Mouse (Mus musculus) cortical plate, adult 2 months (tissue): ENCODE measurements around the gene Tchhl1. TPM values are rescaled to one million over a fixed set of nuclear protein-coding genes. Genes with fewer than 3 reads are reported as not detected.

Experiments used
- H3K27ac ChIP-seq: fragments of 200-500 bp; 2 replicates; pipeline ENCODE4 v1.5.1; 2012; ENCODE audit warnings: low read length, control low read depth, inconsistent platforms; ENCODE audit not compliant: insufficient read depth
- H3K4me1 ChIP-seq: fragments of 200-500 bp; 2 replicates; pipeline ENCODE4 v1.6.1; 2011; ENCODE audit warnings: low read length; ENCODE audit not compliant: control insufficient read depth, insufficient read depth
- H3K4me3 ChIP-seq: fragments of 200-500 bp; 2 replicates; pipeline ENCODE4 v1.5.1; 2011; ENCODE audit warnings: mild to moderate bottlenecking, low read length, control low read depth; ENCODE audit not compliant: insufficient read depth
- CTCF ChIP-seq: fragments of 200-500 bp; IDR thresholded peaks from 2 replicates; pipeline ENCODE4 v1.5.1; 2011; ENCODE audit warnings: mild to moderate bottlenecking, control low read depth, low read length; ENCODE audit not compliant: insufficient read depth; ENCODE audit errors: extremely low read depth
- POLR2A ChIP-seq: fragments of 200-500 bp; IDR thresholded peaks from 2 replicates; pipeline ENCODE4 v1.6.1; 2011; ENCODE audit warnings: mild to moderate bottlenecking, low read length, control low read depth; ENCODE audit not compliant: insufficient read depth; ENCODE audit errors: extremely low read depth
- polyA plus RNA-seq: library from polyadenylated mRNA; depleted of rRNA; stranded (reverse); fragments of >200 nt; gene quantifications from 2 replicates; pipeline ENCODE4 v1.2.3, GENCODE M21; 2012; rRNA removed

Gene Tchhl1
- polyA plus RNA-seq, 1 experiment, result not detected

DNA sequence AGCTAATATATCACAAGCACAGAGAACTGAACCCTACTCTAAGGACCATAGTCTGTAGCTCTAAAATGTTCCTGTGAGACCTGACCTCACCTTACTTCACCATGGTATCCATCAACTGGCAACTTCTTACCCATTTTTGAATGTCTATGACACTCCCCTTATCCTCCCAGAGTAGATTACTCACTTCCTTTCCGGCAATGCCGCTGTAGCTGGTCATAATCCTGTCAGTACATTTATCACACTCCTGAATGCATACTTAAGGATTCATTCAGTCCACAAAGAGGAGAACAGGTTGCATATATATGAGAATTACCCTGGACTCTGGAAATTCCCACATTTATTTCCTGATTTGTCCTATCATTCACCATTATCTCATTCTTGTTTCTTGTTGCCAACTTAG is 48.8 kb downstream of the Tchhl1 start:
- TF ChIP-seq CTCF (no peak), POLR2A (no peak)
- Histone ChIP-seq H3K4me3 (no peak overlapping the region), H3K4me1 (no peaks in the 10 kb centered on the region), H3K27ac (no peak overlapping the region)

DNA sequence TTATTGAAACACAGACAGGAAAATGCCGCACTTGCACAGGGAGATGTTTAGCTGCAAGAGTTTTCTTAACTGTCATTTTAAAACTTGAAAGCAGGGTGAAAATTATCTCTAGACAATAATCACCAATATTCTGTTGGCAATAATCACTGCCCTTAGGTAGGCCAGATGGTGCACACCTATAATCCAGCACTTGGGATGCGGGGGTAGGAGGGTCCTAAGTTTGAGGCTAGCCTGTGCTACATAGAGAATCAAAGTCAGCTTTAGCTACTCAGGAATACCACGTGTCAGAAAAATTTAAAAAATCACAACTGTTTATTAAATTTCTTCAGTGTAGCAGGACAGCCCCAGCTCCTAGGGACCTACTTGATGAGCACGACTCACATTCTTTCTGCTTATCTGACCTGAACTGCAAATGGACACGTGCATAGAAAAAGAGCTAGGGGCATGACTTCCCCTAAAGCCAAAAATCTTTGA is 51.3 kb downstream of the Tchhl1 start:
- 0 out of 2 replicates have a peak overlapping the region, but pooled peaks have one; percentile 17 for H3K4me3 ChIP-seq
- TF ChIP-seq CTCF (no peak), POLR2A (no peak)
- H3K4me1 ChIP-seq, result no peaks in the 10 kb centered on the region
- no peak overlapping the region for H3K27ac ChIP-seq

DNA sequence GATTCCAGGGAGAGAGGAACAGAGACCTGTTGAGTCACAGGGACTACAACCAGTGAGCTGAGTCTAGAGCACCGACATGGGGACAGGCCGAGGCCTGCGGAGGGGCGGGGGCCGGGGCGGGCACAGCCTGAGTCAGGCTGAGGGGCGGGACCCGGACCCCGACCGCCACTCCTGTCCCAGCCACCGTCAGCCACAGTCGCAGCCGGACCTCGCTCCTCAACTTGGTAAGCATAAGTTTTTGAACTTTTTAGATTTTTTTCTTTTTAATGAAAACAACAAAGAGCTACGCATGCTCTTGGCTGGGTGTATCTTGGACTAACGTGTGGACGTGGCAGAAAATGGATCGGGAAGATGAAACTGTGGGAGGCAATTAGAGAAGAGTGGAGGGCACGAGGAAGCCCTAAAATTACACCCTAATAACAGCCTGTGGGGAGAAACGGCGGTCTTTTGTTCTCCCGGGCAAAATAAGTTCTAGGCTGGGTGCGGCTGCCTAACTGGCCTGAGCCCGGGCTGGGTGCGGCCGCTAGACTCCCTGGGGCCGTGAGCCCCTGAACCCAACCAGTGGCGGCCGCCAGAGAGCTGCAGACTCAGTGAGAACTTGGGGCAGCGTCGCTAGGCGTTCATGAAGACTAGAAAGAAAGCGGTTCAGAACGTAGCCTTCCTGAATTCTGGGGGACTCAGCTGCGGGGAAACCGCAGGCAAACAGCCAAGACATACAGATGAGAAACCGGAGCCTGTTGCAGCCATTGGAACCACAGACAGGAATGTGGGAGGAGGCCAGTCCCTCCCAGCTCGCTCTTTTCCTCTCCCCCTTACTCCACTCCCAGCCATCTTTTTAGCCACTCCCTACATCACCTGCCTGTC is 52.0 kb downstream of the Tchhl1 start, which contains the start of gene S100a11:
S100a11 (plus strand) TSS at position 159 of the 864 bp plus-strand sequence.
- TF ChIP-seq POLR2A (no peak), CTCF (no peak)
- no peak within 1 kb of the TSS for H3K27ac ChIP-seq
- H3K4me3 ChIP-seq, result peak within 1 kb of the TSS; percentile 17
- no peaks in the 10 kb centered on the region for H3K4me1 ChIP-seq

Other genes starting within 250 kb of the Tchhl1 start
- gene Flg, start 195.2 kb upstream of the Tchhl1 start, polyA plus RNA-seq, result not detected in 2 replicates
- gene Hrnr, start 149.0 kb upstream of the Tchhl1 start, polyA plus RNA-seq, result 0.02 TPM in 2 replicates
- gene Rptn, start 75.1 kb upstream of the Tchhl1 start, polyA plus RNA-seq, result not detected in 2 replicates
- gene Tchh, start 26.4 kb upstream of the Tchhl1 start, polyA plus RNA-seq, result 1.5 and 1.8 TPM in 2 replicates
- gene S100a11, start 51.7 kb downstream of the Tchhl1 start, polyA plus RNA-seq, result 20.9 and 21.5 TPM in 2 replicates
- 45.9 and 56.7 TPM in 2 replicates for gene S100a10, start 86.3 kb downstream of the Tchhl1 start, polyA plus RNA-seq
- not detected in 2 replicates for gene Tdpoz2, start 183.9 kb downstream of the Tchhl1 start, polyA plus RNA-seq
- not detected in 2 replicates for gene Tdpoz1, start 207.6 kb downstream of the Tchhl1 start, polyA plus RNA-seq
- gene Gm37596, start 224.3 kb downstream of the Tchhl1 start, polyA plus RNA-seq, result not detected in 2 replicates